Mouse (Mus musculus): ENCODE results near the gene Apoc3. TPM values are rescaled to one million over a fixed set of nuclear protein-coding genes. Genes with fewer than 3 reads are reported as not detected.

Gene Apoc3
- polyA plus RNA-seq, 1 experiment from 2014 or later: not detected

DNA sequence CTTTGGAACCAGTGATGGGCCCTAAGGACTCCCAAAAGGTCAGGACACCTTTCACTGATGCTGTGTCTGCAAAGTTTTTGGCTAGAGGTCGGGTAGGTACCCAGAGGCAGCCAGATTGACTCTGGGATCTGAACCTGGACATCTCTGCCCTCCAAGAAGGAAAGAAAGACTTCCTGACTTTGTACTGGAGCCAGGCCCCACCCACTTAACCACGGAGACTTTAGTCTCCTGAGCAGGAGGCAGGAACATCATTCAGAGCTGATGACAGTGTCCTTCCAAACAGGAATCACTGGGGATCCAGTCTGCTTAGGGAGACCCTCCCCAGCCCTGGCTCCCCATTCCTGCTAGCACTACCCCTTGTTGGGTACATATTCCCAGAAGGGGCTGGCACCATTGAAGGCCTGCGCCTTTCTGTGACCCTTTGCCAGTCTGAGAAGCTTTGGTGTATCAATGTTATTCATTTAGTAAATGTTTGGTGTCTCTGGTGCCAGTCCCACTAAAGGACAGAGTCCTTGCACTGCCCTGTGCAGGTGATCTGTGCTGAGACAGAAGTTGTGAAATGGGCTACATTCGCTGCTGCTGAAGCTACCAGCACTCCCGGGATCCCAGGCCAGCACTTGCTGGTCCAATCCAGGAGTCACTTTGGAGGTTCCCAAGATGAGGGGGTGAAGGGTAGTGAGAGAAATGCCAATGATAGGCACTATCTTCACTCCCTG is 10.3 kb downstream of the Apoc3 start:
- Histone ChIP-seq H3K9ac (ENCODE audit: low read depth, low read length) (no peak overlapping the region), H3K27ac (ENCODE audit: low read depth, low read length) (no peak overlapping the region), H3K9me3 (replicated peaks; ENCODE audit: control insufficient read depth, low read length) (no peaks in the 10 kb centered on the region), H3K4me3 (ENCODE audit: low read depth, low read length) (no peak overlapping the region), H3K4me2 (no peak overlapping the region), H3K27me3 (ENCODE audit: control insufficient read depth, insufficient read depth, low read length) (no peaks in the 10 kb centered on the region), H3K4me1 (ENCODE audit: control insufficient read depth, insufficient read depth, low read length) (peaks cover 2% of the 10 kb centered on the region; the same call in 1 of the 2 replicates), H3K36me3 (ENCODE audit: control insufficient read depth, insufficient read depth, low read length) (peaks cover 13% of the 10 kb centered on the region)
- WGBS (ENCODE audit: insufficient replicate concordance): 57% methylated on average over 5 of the region's 5 CpGs
- no peak for ATAC-seq (replicated peaks; ENCODE audit: insufficient number of reproducible peaks, low FRiP score, low TSS enrichment)

DNA sequence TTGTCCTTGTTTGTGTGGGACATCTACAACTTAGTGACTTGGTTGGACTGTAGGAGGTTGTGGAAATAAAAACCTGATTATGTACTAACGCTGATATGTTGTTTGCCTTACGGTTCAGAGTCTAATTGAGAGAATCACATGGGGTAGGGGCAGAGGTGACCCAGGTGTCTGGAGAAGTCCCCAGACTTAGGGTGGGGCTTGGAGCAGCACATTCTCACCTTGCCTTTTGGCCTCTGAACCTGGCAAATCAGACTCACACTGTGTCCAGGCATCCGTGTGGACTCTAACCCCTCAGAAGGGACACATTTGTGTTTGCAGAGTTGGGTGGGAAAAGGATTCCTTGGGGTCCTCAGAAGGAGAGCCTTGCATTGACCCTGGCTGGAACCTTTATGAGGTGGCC is 11.3 kb downstream of the Apoc3 start:
- Histone ChIP-seq H3K4me2 (no peak overlapping the region), H3K27me3 (ENCODE audit: control insufficient read depth, insufficient read depth, low read length) (no peaks in the 10 kb centered on the region), H3K4me1 (ENCODE audit: control insufficient read depth, insufficient read depth, low read length) (no peaks in the 10 kb centered on the region), H3K9ac (ENCODE audit: low read depth, low read length) (no peak overlapping the region), H3K36me3 (ENCODE audit: control insufficient read depth, insufficient read depth, low read length) (peaks cover 13% of the 10 kb centered on the region), H3K9me3 (replicated peaks; ENCODE audit: control insufficient read depth, low read length) (no peaks in the 10 kb centered on the region), H3K4me3 (ENCODE audit: low read depth, low read length) (no peak overlapping the region), H3K27ac (ENCODE audit: low read depth, low read length) (no peak overlapping the region)
- no peak for ATAC-seq (replicated peaks; ENCODE audit: insufficient number of reproducible peaks, low FRiP score, low TSS enrichment)
- 81% methylated on average over 3 of the region's 3 CpGs for WGBS (ENCODE audit: insufficient replicate concordance)

DNA sequence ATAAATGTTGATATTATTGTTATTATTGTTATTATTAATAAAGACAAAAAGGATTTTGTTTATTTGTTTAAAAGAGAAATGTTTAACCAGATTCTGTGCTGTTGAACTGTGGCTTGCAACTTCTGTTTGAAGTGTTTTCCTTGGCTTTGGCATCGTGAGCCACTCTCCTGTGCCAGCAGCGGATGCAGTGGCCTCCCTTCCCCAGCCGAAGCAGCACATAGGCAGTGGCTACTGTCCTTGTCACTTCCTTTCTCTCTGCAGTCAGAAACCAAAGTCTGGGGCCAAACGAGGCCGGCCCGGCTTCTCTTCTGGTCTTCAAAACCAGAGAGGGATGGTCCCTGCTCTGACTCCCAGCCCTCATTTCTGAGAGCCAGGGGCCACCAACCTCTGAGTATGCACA is 12.3 kb downstream of the Apoc3 start:
- H3K36me3 ChIP-seq (ENCODE audit: control insufficient read depth, insufficient read depth, low read length): peaks cover 13% of the 10 kb centered on the region

DNA sequence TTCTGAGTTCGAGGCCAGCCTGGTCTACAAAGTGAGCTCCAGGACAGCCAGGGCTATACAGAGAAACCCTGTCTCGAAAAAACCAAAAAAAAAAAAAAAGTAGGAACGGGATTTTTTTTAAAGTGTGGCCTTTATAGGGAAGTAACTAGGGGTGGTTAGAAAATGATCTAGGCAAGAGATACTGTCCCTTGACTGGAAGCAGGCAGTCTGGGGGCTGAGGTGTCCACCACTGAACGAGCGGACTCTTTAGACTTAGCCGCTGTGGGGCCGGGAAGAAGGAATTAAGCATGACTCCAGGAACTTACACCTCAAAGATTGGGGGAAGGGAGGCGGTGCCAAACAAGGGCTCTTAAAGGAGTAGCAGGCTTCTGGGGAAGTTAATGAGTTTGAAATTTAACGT is 17.3 kb downstream of the Apoc3 start:
- H3K9ac ChIP-seq (ENCODE audit: low read depth, low read length): no peak overlapping the region
- H3K4me2 ChIP-seq: no peak overlapping the region
- H3K9me3 ChIP-seq (replicated peaks; ENCODE audit: control insufficient read depth, low read length): no peaks in the 10 kb centered on the region
- WGBS (ENCODE audit: insufficient replicate concordance): 76% methylated on average over 9 of the region's 9 CpGs
- H3K27me3 ChIP-seq (ENCODE audit: control insufficient read depth, insufficient read depth, low read length): no peaks in the 10 kb centered on the region
- H3K36me3 ChIP-seq (ENCODE audit: control insufficient read depth, insufficient read depth, low read length): peaks cover 13% of the 10 kb centered on the region
- H3K4me3 ChIP-seq (ENCODE audit: low read depth, low read length): no peak overlapping the region
- no peak overlapping the region for H3K27ac ChIP-seq (ENCODE audit: low read depth, low read length)
- peaks cover 17% of the 10 kb centered on the region for H3K4me1 ChIP-seq (ENCODE audit: control insufficient read depth, insufficient read depth, low read length)
- ATAC-seq (replicated peaks; ENCODE audit: insufficient number of reproducible peaks, low FRiP score, low TSS enrichment): no peak

More for the DNA sequence above, 12.3 kb downstream of the Apoc3 start:
- no peaks in the 10 kb centered on the region for H3K27me3 ChIP-seq (ENCODE audit: control insufficient read depth, insufficient read depth, low read length)
- H3K9ac ChIP-seq (ENCODE audit: low read depth, low read length): no peak overlapping the region
- H3K4me1 ChIP-seq (ENCODE audit: control insufficient read depth, insufficient read depth, low read length): no peaks in the 10 kb centered on the region
- H3K9me3 ChIP-seq (replicated peaks; ENCODE audit: control insufficient read depth, low read length): no peaks in the 10 kb centered on the region
- H3K4me3 ChIP-seq (ENCODE audit: low read depth, low read length): no peak overlapping the region
- WGBS (ENCODE audit: insufficient replicate concordance): 74% methylated on average over 6 of the region's 6 CpGs
- no peak for ATAC-seq (replicated peaks; ENCODE audit: insufficient number of reproducible peaks, low FRiP score, low TSS enrichment)
- no peak overlapping the region for H3K27ac ChIP-seq (ENCODE audit: low read depth, low read length)
- H3K4me2 ChIP-seq: no peak overlapping the region

- Histone ChIP-seq H3K36me3 (ENCODE audit: control insufficient read depth, insufficient read depth, low read length) (peaks cover 11% of the 10 kb centered on the region), H3K4me2 (no peak overlapping the region), H3K27me3 (ENCODE audit: control insufficient read depth, insufficient read depth, low read length) (no peaks in the 10 kb centered on the region), H3K4me3 (ENCODE audit: low read depth, low read length) (no peak overlapping the region), H3K4me1 (ENCODE audit: control insufficient read depth, insufficient read depth, low read length) (peaks cover 17% of the 10 kb centered on the region), H3K9ac (ENCODE audit: low read depth, low read length) (no peak overlapping the region), H3K27ac (ENCODE audit: low read depth, low read length) (no peak overlapping the region), H3K9me3 (replicated peaks; ENCODE audit: control insufficient read depth, low read length) (no peaks in the 10 kb centered on the region)
- WGBS (ENCODE audit: insufficient replicate concordance): 82% methylated on average over 13 of the region's 13 CpGs
- no peak for ATAC-seq (replicated peaks; ENCODE audit: insufficient number of reproducible peaks, low FRiP score, low TSS enrichment)
These were observed 18.5 kb downstream of the Apoc3 start for GRCm38 (mm10) chr9:46216744-46217470.

- no peak overlapping the region for H3K4me2 ChIP-seq
- ATAC-seq (replicated peaks; ENCODE audit: insufficient number of reproducible peaks, low FRiP score, low TSS enrichment): no peak
- no peak overlapping the region for H3K9ac ChIP-seq (ENCODE audit: low read depth, low read length)
- H3K36me3 ChIP-seq (ENCODE audit: control insufficient read depth, insufficient read depth, low read length): peaks cover 6% of the 10 kb centered on the region; the same call in 1 of the 2 replicates
- 19% methylated on average over 11 of the region's 11 CpGs for WGBS (ENCODE audit: insufficient replicate concordance)
- H3K27ac ChIP-seq (ENCODE audit: low read depth, low read length): peak overlapping the region; percentile 24; the same call in 1 of the 2 replicates
- no peaks in the 10 kb centered on the region for H3K27me3 ChIP-seq (ENCODE audit: control insufficient read depth, insufficient read depth, low read length)
- no peak overlapping the region for H3K4me3 ChIP-seq (ENCODE audit: low read depth, low read length)
- peaks cover 17% of the 10 kb centered on the region for H3K4me1 ChIP-seq (ENCODE audit: control insufficient read depth, insufficient read depth, low read length)
- no peaks in the 10 kb centered on the region for H3K9me3 ChIP-seq (replicated peaks; ENCODE audit: control insufficient read depth, low read length)
These were observed 19.8 kb downstream of the Apoc3 start for GRCm38 (mm10) chr9:46215338-46216322.

DNA sequence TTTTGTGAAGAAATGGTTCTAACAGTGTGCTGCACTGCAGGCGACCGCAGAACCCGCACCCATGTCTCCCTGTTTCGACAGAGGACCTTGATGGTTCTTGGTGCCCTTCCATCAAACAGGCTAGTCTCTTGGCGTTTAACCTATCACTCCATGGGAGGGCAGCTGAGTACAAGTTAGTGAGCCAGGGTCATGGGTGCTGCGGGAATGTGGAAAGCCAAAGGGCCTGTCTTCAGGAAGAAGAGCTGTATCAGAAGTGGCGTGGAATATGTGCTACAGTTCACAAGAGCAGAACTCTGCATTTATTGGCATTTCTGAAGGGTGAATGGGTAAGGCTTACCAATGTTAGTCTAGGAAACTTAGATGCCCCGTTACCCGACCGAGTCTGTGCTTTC is 20.5 kb downstream of the Apoc3 start:
- WGBS (ENCODE audit: insufficient replicate concordance): 78% methylated on average over 10 of the region's 10 CpGs
- H3K27ac ChIP-seq (ENCODE audit: low read depth, low read length): no peak overlapping the region
- no peak overlapping the region for H3K4me2 ChIP-seq

GRCm38 (mm10) chr9:46214276-46214675 is 21.2 kb downstream of the Apoc3 start:
- WGBS (ENCODE audit: insufficient replicate concordance): 72% methylated on average over 4 of the region's 4 CpGs
- ATAC-seq (replicated peaks; ENCODE audit: insufficient number of reproducible peaks, low FRiP score, low TSS enrichment): no peak

More for the DNA sequence above, 20.5 kb downstream of the Apoc3 start:
- no peak for ATAC-seq (replicated peaks; ENCODE audit: insufficient number of reproducible peaks, low FRiP score, low TSS enrichment)
- Histone ChIP-seq H3K36me3 (ENCODE audit: control insufficient read depth, insufficient read depth, low read length) (0 out of 2 replicates have a peak, but pooled peaks cover 6% of the 10 kb centered on the region), H3K9ac (ENCODE audit: low read depth, low read length) (no peak overlapping the region), H3K4me3 (ENCODE audit: low read depth, low read length) (no peak overlapping the region), H3K9me3 (replicated peaks; ENCODE audit: control insufficient read depth, low read length) (no peaks in the 10 kb centered on the region), H3K4me1 (ENCODE audit: control insufficient read depth, insufficient read depth, low read length) (peaks cover 17% of the 10 kb centered on the region), H3K27me3 (ENCODE audit: control insufficient read depth, insufficient read depth, low read length) (no peaks in the 10 kb centered on the region)

More at GRCm38 (mm10) chr9:46214276-46214675, 21.2 kb downstream of the Apoc3 start:
- H3K36me3 ChIP-seq (ENCODE audit: control insufficient read depth, insufficient read depth, low read length): peaks cover 7% of the 10 kb centered on the region; the same call in 1 of the 2 replicates
- no peaks in the 10 kb centered on the region for H3K9me3 ChIP-seq (replicated peaks; ENCODE audit: control insufficient read depth, low read length)
- no peak overlapping the region for H3K4me2 ChIP-seq
- H3K4me1 ChIP-seq (ENCODE audit: control insufficient read depth, insufficient read depth, low read length): peaks cover 17% of the 10 kb centered on the region
- no peak overlapping the region for H3K4me3 ChIP-seq (ENCODE audit: low read depth, low read length)
- H3K27me3 ChIP-seq (ENCODE audit: control insufficient read depth, insufficient read depth, low read length): no peaks in the 10 kb centered on the region
- no peak overlapping the region for H3K27ac ChIP-seq (ENCODE audit: low read depth, low read length)
- H3K9ac ChIP-seq (ENCODE audit: low read depth, low read length): no peak overlapping the region

Data from heart, embryonic 11.5 days (tissue).